Mouse (Mus musculus) neutrophil, adult 83 days (primary cell): ENCODE data around the gene Retreg2. TPM values are rescaled to one million over a fixed set of nuclear protein-coding genes. Genes with fewer than 3 reads are reported as not detected.

Experiments used
- total RNA-seq, 2 experiments: library from RNA; stranded (reverse); gene quantifications; one replicate each; pipeline ENCODE4 v1.2.4; 2023

Retreg2 gene
- 10 to 100 TPM; 67.3 to 75.8 TPM for total RNA-seq

GRCm38 (mm10) chr1:75142301-75143261, at the start of gene Retreg2, which contains the start of gene Cnppd1:
Retreg2 (plus strand) TSS chr1:75142778.
Cnppd1 (minus strand) TSS chr1:75142711.

GRCm38 (mm10) chr1:75124346-75125321, 17.9 kb upstream of the Retreg2 start, which contains the start of gene Nhej1:
Nhej1 (minus strand) TSS chr1:75125200.

GRCm38 (mm10) chr1:75133421-75134207, 9.0 kb upstream of the Retreg2 start, which contains the start of gene Slc23a3:
Slc23a3 (minus strand) TSS chr1:75133890.

GRCm38 (mm10) chr1:75168472-75169464, 26.2 kb downstream of the Retreg2 start, which contains the start of gene Zfand2b:
Zfand2b (plus strand) TSS chr1:75168646.

GRCm38 (mm10) chr1:75180105-75180590, 37.6 kb downstream of the Retreg2 start, which contains the start of gene Abcb6:
Abcb6 (minus strand) TSS chr1:75180392.

GRCm38 (mm10) chr1:75191622-75192402, 49.2 kb downstream of the Retreg2 start, which contains the start of the genes Ankzf1 and Atg9a:
Ankzf1 (plus strand) TSS chr1:75192151.
Atg9a (minus strand) TSS chr1:75192196.

Other genes starting within 250 kb of the Retreg2 start
- gene Cryba2, start 249.6 kb upstream of the Retreg2 start, total RNA-seq = not detected
- not detected for gene Cfap65, start 207.2 kb upstream of the Retreg2 start, total RNA-seq
- under 1 TPM; 0.31 to 0.57 TPM for gene Ihh, start 191.1 kb upstream of the Retreg2 start, total RNA-seq
- gene Nhej1, start 17.6 kb upstream of the Retreg2 start, total RNA-seq = 1 to 10 TPM; 6.2 to 7.5 TPM
- gene Slc23a3, start 8.9 kb upstream of the Retreg2 start, total RNA-seq = 1 to 10 TPM in 1 of 2 experiments, under 1 TPM in 1; 0.97 to 1.7 TPM
- gene Cnppd1, start 67 bp upstream of the Retreg2 start, total RNA-seq = 100 to 1,000 TPM; 107 to 118 TPM
- 10 to 100 TPM; 52.0 to 53.7 TPM for gene Zfand2b, start 25.9 kb downstream of the Retreg2 start, total RNA-seq
- gene Abcb6, start 37.6 kb downstream of the Retreg2 start, total RNA-seq = 10 to 100 TPM in 1 of 2 experiments, 1 to 10 TPM in 1; 9.1 to 15.4 TPM
- gene Ankzf1, start 49.4 kb downstream of the Retreg2 start, total RNA-seq = 10 to 100 TPM; 20.1 to 20.9 TPM
- 10 to 100 TPM; 69.5 to 69.6 TPM for gene Atg9a, start 49.4 kb downstream of the Retreg2 start, total RNA-seq
- gene Glb1l, start 68.0 kb downstream of the Retreg2 start, total RNA-seq = 10 to 100 TPM; 20.6 to 23.3 TPM
- 100 to 1,000 TPM; 136 to 150 TPM for gene Stk16, start 68.1 kb downstream of the Retreg2 start, total RNA-seq
- gene Tuba4a, start 77.1 kb downstream of the Retreg2 start, total RNA-seq = 100 to 1,000 TPM; 408 to 432 TPM
- gene A630095N17Rik, start 89.3 kb downstream of the Retreg2 start, total RNA-seq = not detected
- gene Dnajb2, start 93.6 kb downstream of the Retreg2 start, total RNA-seq = 10 to 100 TPM; 13.0 to 17.9 TPM
- gene Ptprn, start 121.7 kb downstream of the Retreg2 start, total RNA-seq = not detected
- not detected for gene Resp18, start 135.6 kb downstream of the Retreg2 start, total RNA-seq
- gene Dnpep, start 175.2 kb downstream of the Retreg2 start, total RNA-seq = 10 to 100 TPM; 26.2 to 31.6 TPM
- gene Des, start 217.6 kb downstream of the Retreg2 start, total RNA-seq = under 1 TPM; 0.11 to 0.38 TPM
- not detected for gene Speg, start 232.5 kb downstream of the Retreg2 start, total RNA-seq